Comparison of ENCODE assay signal across 8 mouse cellular contexts in the genomic region with DNA sequence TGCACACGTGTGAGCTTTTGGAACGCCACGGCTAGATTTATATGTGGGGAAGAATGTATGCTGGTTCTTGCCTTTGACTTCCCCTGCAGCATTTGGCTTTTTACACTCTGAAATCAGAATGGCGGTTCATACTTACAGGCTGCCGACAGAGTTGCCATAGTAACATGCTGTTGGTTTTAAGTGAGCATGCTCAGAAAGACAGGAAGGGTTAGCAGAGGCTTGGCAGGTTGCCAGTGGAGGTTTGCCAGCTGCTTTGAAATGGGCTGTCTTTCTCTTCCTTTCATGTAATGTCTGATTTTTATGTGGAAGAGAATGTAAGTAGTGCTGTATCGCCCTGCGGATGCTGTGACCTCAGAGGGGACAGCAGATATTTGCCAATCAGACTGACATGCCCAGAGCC. TPM values are rescaled to one million over a fixed set of nuclear protein-coding genes. Genes with fewer than 3 reads are reported as not detected.
DNase-seq lines count a peak whose midpoint lies in the region; ATAC-seq and TF ChIP-seq lines count a peak whose summit lies in the region.

No protein-coding gene starts in this region.

- peaks cover 30% of the 10 kb centered on the region for H3K36me3 ChIP-seq in embryonic facial prominence, embryonic 13.5 days
- H3K36me3 ChIP-seq in kidney, adult 2 months (ENCODE audit: control insufficient read depth, insufficient read depth, low read length), result peaks cover 5% of the 10 kb centered on the region; the same call in 1 of the 2 replicates
- peaks cover 34% of the 10 kb centered on the region for H3K36me3 ChIP-seq in limb, embryonic 10.5 days
- H3K36me3 ChIP-seq in midbrain, embryonic 12.5 days, result peaks cover 25% of the 10 kb centered on the region

- no peaks in the 10 kb centered on the region for H3K27me3 ChIP-seq in embryonic facial prominence, embryonic 13.5 days
- no peaks in the 10 kb centered on the region for H3K27me3 ChIP-seq in kidney, adult 2 months (replicated peaks; ENCODE audit: control insufficient read depth, insufficient read depth, low read length)
- no peaks in the 10 kb centered on the region for H3K27me3 ChIP-seq in limb, embryonic 10.5 days (ENCODE audit: low read depth, poor library complexity, severe bottlenecking)
- no peaks in the 10 kb centered on the region for H3K27me3 ChIP-seq in midbrain, embryonic 12.5 days

- H3K27ac ChIP-seq in embryonic facial prominence, embryonic 13.5 days, result peak overlapping the region; percentile 89
- H3K27ac ChIP-seq in kidney, adult 2 months (ENCODE audit: insufficient read depth, low read depth, low read length), result 0 out of 2 replicates have a peak overlapping the region, but pooled peaks have one; percentile 29
- H3K27ac ChIP-seq in limb, embryonic 10.5 days, result peak overlapping the region; percentile 36; the same call in 1 of the 2 replicates
- peak overlapping the region; percentile 85 for H3K27ac ChIP-seq in midbrain, embryonic 12.5 days (replicated peaks)

- 0 out of 2 replicates have a peak, but pooled peaks have one; percentile 1 for TF ChIP-seq CTCF in kidney, adult 2 months (conservative IDR thresholded peaks at IDR 0.05; ENCODE audit: insufficient read depth, insufficient read length, low read depth, low read length)

- DNase-seq in adrenal gland, postnatal 14 days, result peak; percentile 98
- peak; percentile 96 for DNase-seq in heart, adult 8-10 months (ENCODE audit: low spot score)
- DNase-seq in kidney, adult 2 months, result peak; percentile 98
- peak; percentile 78 for DNase-seq in limb, embryonic 10.5 days (ENCODE audit: low spot score)
- DNase-seq in right cerebral cortex, postnatal 4 days, result peak; percentile 100
- peak; percentile 59 for DNase-seq in yolk sac, embryonic 10.5 days (ENCODE audit: low spot score)

- TF ChIP-seq POLR2A in kidney, adult 2 months (IDR thresholded peaks at IDR 0.05; ENCODE audit: low read depth, low read length), result no peak

- 13% methylated on average over 7 of the region's 7 CpGs for WGBS in embryonic facial prominence, embryonic 13.5 days
- 15% methylated on average over 7 of the region's 7 CpGs for WGBS in kidney, adult 2 months
- WGBS in limb, embryonic 10.5 days, result 77% methylated on average over 7 of the region's 7 CpGs
- 19% methylated on average over 7 of the region's 7 CpGs for WGBS in midbrain, embryonic 12.5 days

- no peaks in the 10 kb centered on the region; the same call in 1 of the 2 replicates for H3K9me3 ChIP-seq in embryonic facial prominence, embryonic 13.5 days
- no peaks in the 10 kb centered on the region for H3K9me3 ChIP-seq in limb, embryonic 10.5 days (replicated peaks)
- no peaks in the 10 kb centered on the region for H3K9me3 ChIP-seq in midbrain, embryonic 12.5 days

- peak overlapping the region; percentile 56 for H3K4me2 ChIP-seq in embryonic facial prominence, embryonic 13.5 days
- H3K4me2 ChIP-seq in midbrain, embryonic 12.5 days (replicated peaks), result peak overlapping the region; percentile 49

- peaks cover 14% of the 10 kb centered on the region for H3K4me1 ChIP-seq in embryonic facial prominence, embryonic 13.5 days
- peaks cover 16% of the 10 kb centered on the region for H3K4me1 ChIP-seq in kidney, adult 2 months (ENCODE audit: control insufficient read depth, insufficient read depth, low read length)
- peaks cover 4% of the 10 kb centered on the region; the same call in 1 of the 2 replicates for H3K4me1 ChIP-seq in limb, embryonic 10.5 days
- H3K4me1 ChIP-seq in midbrain, embryonic 12.5 days, result peaks cover 24% of the 10 kb centered on the region

- ATAC-seq in embryonic facial prominence, embryonic 13.5 days (ENCODE audit: insufficient number of reproducible peaks, insufficient read depth, low FRiP score, low TSS enrichment, low read depth), result peak; percentile 78
- peak; percentile 90 for ATAC-seq in midbrain, embryonic 12.5 days (ENCODE audit: low FRiP score, low read depth)

- H3K9ac ChIP-seq in embryonic facial prominence, embryonic 13.5 days, result peak overlapping the region; percentile 57
- H3K9ac ChIP-seq in midbrain, embryonic 12.5 days (replicated peaks), result peak overlapping the region; percentile 5; the same call in 1 of the 2 replicates

- peak overlapping the region; percentile 31 for H3K4me3 ChIP-seq in embryonic facial prominence, embryonic 13.5 days
- peak overlapping the region; percentile 35; the same call in 1 of the 2 replicates for H3K4me3 ChIP-seq in kidney, adult 2 months (ENCODE audit: insufficient read depth, low read depth, low read length)
- no peak overlapping the region for H3K4me3 ChIP-seq in limb, embryonic 10.5 days
- H3K4me3 ChIP-seq in midbrain, embryonic 12.5 days, result peak overlapping the region; percentile 33

RNA-seq across cellular contexts. Expression of gene Arid4a, which starts 32.3 kb away (rescaled TPM):
- total RNA-seq in adrenal gland, postnatal 14 days (2021), result 24.8 and 27.5 TPM in 2 replicates
- polyA plus RNA-seq in embryonic facial prominence, embryonic 13.5 days (2015; fragmentation: Nextera tagmentation; extraction: Ambion mirVana), result 41.8 and 44.3 TPM in 2 replicates
- total RNA-seq in heart, adult 8-10 months (2022), result 10 to 100 TPM; 11.1 to 15.3 (median 13.1) TPM
- 3.0 and 3.6 TPM in 2 replicates for polyA plus RNA-seq in kidney, adult 2 months (2012; rRNA removed)
- polyA plus RNA-seq in limb, embryonic 10.5 days (2016; fragmentation: Nextera tagmentation; extraction: Ambion mirVana), result 24.8 and 31.2 TPM in 2 replicates
- polyA plus RNA-seq in midbrain, embryonic 12.5 days (2016; fragmentation: Nextera tagmentation; extraction: Ambion mirVana), result 35.8 and 37.1 TPM in 2 replicates

Comparison
In these comparisons a context has a peak if more than half of its experiments do, and no peak if none do; other contexts are left out.
1. H3K27ac ChIP-seq: peak in every context shown above with its lines; median percentile 89 in embryonic facial prominence, embryonic 13.5 days; 85 in midbrain, embryonic 12.5 days; 36 in limb, embryonic 10.5 days; 29 in kidney, adult 2 months.